Mouse (Mus musculus): ENCODE measurements around the gene Phldb2. TPM values are rescaled to one million over a fixed set of nuclear protein-coding genes. Genes with fewer than 3 reads are reported as not detected.

The Phldb2 gene
- polyA plus RNA-seq, 1 experiment from 2014 or later: 32.9 TPM

GRCm38 (mm10) chr16:45796815-45797214, 156.6 kb downstream of the Phldb2 start:
- Histone ChIP-seq H3K4me3 (no peak overlapping the region), H3K9me3 (no peaks in the 10 kb centered on the region), H3K9ac (no peak overlapping the region), H3K4me1 (no peaks in the 10 kb centered on the region), H3K27me3 (replicated peaks) (no peaks in the 10 kb centered on the region), H3K36me3 (peaks cover 9% of the 10 kb centered on the region; the same call in 1 of the 2 replicates), H3K27ac (no peak overlapping the region), H3K4me2 (replicated peaks) (no peak overlapping the region)
- ATAC-seq (ENCODE audit: low FRiP score, low read depth): no peak
- WGBS: 69% methylated on average over 2 of the region's 2 CpGs

- Histone ChIP-seq H3K9me3 (no peaks in the 10 kb centered on the region), H3K9ac (no peak overlapping the region), H3K36me3 (peaks cover 5% of the 10 kb centered on the region; the same call in 1 of the 2 replicates), H3K27ac (no peak overlapping the region), H3K4me1 (no peaks in the 10 kb centered on the region), H3K4me2 (replicated peaks) (no peak overlapping the region), H3K27me3 (replicated peaks) (no peaks in the 10 kb centered on the region), H3K4me3 (no peak overlapping the region)
- WGBS: 84% methylated on average over 5 of the region's 5 CpGs
- no peak for ATAC-seq (ENCODE audit: low FRiP score, low read depth)
Observed at GRCm38 (mm10) chr16:45795188-45795693, 158.2 kb downstream of the Phldb2 start.

GRCm38 (mm10) chr16:45792781-45793180, 160.6 kb downstream of the Phldb2 start:
- no peak overlapping the region for H3K27ac ChIP-seq
- H3K27me3 ChIP-seq (replicated peaks): no peaks in the 10 kb centered on the region
- no peak overlapping the region for H3K4me2 ChIP-seq (replicated peaks)
- no peaks in the 10 kb centered on the region for H3K4me1 ChIP-seq
- H3K9ac ChIP-seq: no peak overlapping the region
- no peaks in the 10 kb centered on the region for H3K9me3 ChIP-seq
- ATAC-seq (ENCODE audit: low FRiP score, low read depth): no peak
- peaks cover 5% of the 10 kb centered on the region; the same call in 1 of the 2 replicates for H3K36me3 ChIP-seq
- 91% methylated on average over 2 of the region's 2 CpGs for WGBS
- no peak overlapping the region for H3K4me3 ChIP-seq

GRCm38 (mm10) chr16:45791286-45791685, 162.1 kb downstream of the Phldb2 start:
- Histone ChIP-seq H3K9me3 (no peaks in the 10 kb centered on the region), H3K9ac (no peak overlapping the region), H3K4me2 (replicated peaks) (no peak overlapping the region), H3K4me1 (no peaks in the 10 kb centered on the region), H3K4me3 (no peak overlapping the region), H3K27ac (no peak overlapping the region), H3K27me3 (replicated peaks) (no peaks in the 10 kb centered on the region), H3K36me3 (peaks cover 5% of the 10 kb centered on the region; the same call in 1 of the 2 replicates)
- WGBS: 67% methylated on average over 5 of the region's 5 CpGs
- no peak for ATAC-seq (ENCODE audit: low FRiP score, low read depth)

GRCm38 (mm10) chr16:45789311-45789710, 164.1 kb downstream of the Phldb2 start:
- WGBS: 82% methylated on average over 2 of the region's 2 CpGs
- no peak for ATAC-seq (ENCODE audit: low FRiP score, low read depth)
- no peak overlapping the region for H3K9ac ChIP-seq
- H3K4me3 ChIP-seq: no peak overlapping the region
- H3K9me3 ChIP-seq: no peaks in the 10 kb centered on the region
- H3K27me3 ChIP-seq (replicated peaks): no peaks in the 10 kb centered on the region
- peaks cover 5% of the 10 kb centered on the region; the same call in 1 of the 2 replicates for H3K36me3 ChIP-seq
- no peak overlapping the region for H3K27ac ChIP-seq
- H3K4me1 ChIP-seq: no peaks in the 10 kb centered on the region
- H3K4me2 ChIP-seq (replicated peaks): no peak overlapping the region

GRCm38 (mm10) chr16:45787650-45788049, 165.7 kb downstream of the Phldb2 start:
- Histone ChIP-seq H3K4me2 (replicated peaks) (no peak overlapping the region), H3K4me1 (no peaks in the 10 kb centered on the region), H3K9ac (no peak overlapping the region), H3K9me3 (no peaks in the 10 kb centered on the region), H3K36me3 (no peaks in the 10 kb centered on the region), H3K27ac (no peak overlapping the region), H3K4me3 (no peak overlapping the region), H3K27me3 (replicated peaks) (no peaks in the 10 kb centered on the region)
- 89% methylated on average over 6 of the region's 6 CpGs for WGBS
- no peak for ATAC-seq (ENCODE audit: low FRiP score, low read depth)

GRCm38 (mm10) chr16:45786639-45787038, 166.8 kb downstream of the Phldb2 start:
- Histone ChIP-seq H3K27ac (no peak overlapping the region), H3K9me3 (no peaks in the 10 kb centered on the region), H3K4me3 (no peak overlapping the region), H3K9ac (no peak overlapping the region), H3K4me2 (replicated peaks) (no peak overlapping the region), H3K36me3 (no peaks in the 10 kb centered on the region), H3K27me3 (replicated peaks) (no peaks in the 10 kb centered on the region), H3K4me1 (no peaks in the 10 kb centered on the region)
- WGBS: 46% methylated on average over 8 of the region's 8 CpGs
- ATAC-seq (ENCODE audit: low FRiP score, low read depth): no peak

- Histone ChIP-seq H3K27ac (no peak overlapping the region), H3K9me3 (no peaks in the 10 kb centered on the region), H3K4me2 (replicated peaks) (no peak overlapping the region), H3K27me3 (replicated peaks) (no peaks in the 10 kb centered on the region), H3K4me3 (no peak overlapping the region), H3K4me1 (no peaks in the 10 kb centered on the region), H3K36me3 (peaks cover 21% of the 10 kb centered on the region), H3K9ac (no peak overlapping the region)
- no peak for ATAC-seq (ENCODE audit: low FRiP score, low read depth)
- WGBS: 76% methylated on average over 6 of the region's 6 CpGs
Observed at GRCm38 (mm10) chr16:45780001-45780400, 173.4 kb downstream of the Phldb2 start.

GRCm38 (mm10) chr16:45774813-45775212, 178.6 kb downstream of the Phldb2 start:
- Histone ChIP-seq H3K27me3 (replicated peaks) (no peaks in the 10 kb centered on the region), H3K4me3 (no peak overlapping the region), H3K9me3 (no peaks in the 10 kb centered on the region), H3K27ac (no peak overlapping the region), H3K4me1 (no peaks in the 10 kb centered on the region), H3K36me3 (peaks cover 12% of the 10 kb centered on the region), H3K9ac (no peak overlapping the region), H3K4me2 (replicated peaks) (no peak overlapping the region)
- no peak for ATAC-seq (ENCODE audit: low FRiP score, low read depth)
- 80% methylated on average over 5 of the region's 5 CpGs for WGBS

- Histone ChIP-seq H3K4me3 (no peak overlapping the region), H3K27me3 (replicated peaks) (no peaks in the 10 kb centered on the region), H3K4me1 (peaks cover 7% of the 10 kb centered on the region; the same call in 1 of the 2 replicates), H3K27ac (no peak overlapping the region), H3K36me3 (peaks cover 3% of the 10 kb centered on the region; the same call in 1 of the 2 replicates), H3K4me2 (replicated peaks) (no peak overlapping the region), H3K9me3 (no peaks in the 10 kb centered on the region), H3K9ac (no peak overlapping the region)
- no peak for ATAC-seq (ENCODE audit: low FRiP score, low read depth)
- WGBS: 95% methylated on average over 6 of the region's 6 CpGs
Observed at GRCm38 (mm10) chr16:45770914-45771313, 182.5 kb downstream of the Phldb2 start.

- Histone ChIP-seq H3K4me3 (no peak overlapping the region), H3K4me2 (replicated peaks) (no peak overlapping the region), H3K36me3 (peaks cover 3% of the 10 kb centered on the region; the same call in 1 of the 2 replicates), H3K4me1 (peaks cover 7% of the 10 kb centered on the region; the same call in 1 of the 2 replicates), H3K9me3 (no peaks in the 10 kb centered on the region), H3K27ac (no peak overlapping the region), H3K9ac (no peak overlapping the region), H3K27me3 (replicated peaks) (no peaks in the 10 kb centered on the region)
- WGBS: 68% methylated on average over 10 of the region's 10 CpGs
- 0 out of 2 replicates have a peak, but pooled peaks have one; percentile 48 for ATAC-seq (ENCODE audit: low FRiP score, low read depth)
Observed at GRCm38 (mm10) chr16:45767853-45768640, 185.4 kb downstream of the Phldb2 start.

GRCm38 (mm10) chr16:45767434-45767833, 186.0 kb downstream of the Phldb2 start:
- Histone ChIP-seq H3K27ac (no peak overlapping the region), H3K9me3 (no peaks in the 10 kb centered on the region), H3K4me3 (no peak overlapping the region), H3K4me1 (peaks cover 7% of the 10 kb centered on the region; the same call in 1 of the 2 replicates), H3K27me3 (replicated peaks) (no peaks in the 10 kb centered on the region), H3K4me2 (replicated peaks) (no peak overlapping the region), H3K9ac (no peak overlapping the region), H3K36me3 (peaks cover 3% of the 10 kb centered on the region; the same call in 1 of the 2 replicates)
- WGBS: 44% methylated on average over 4 of the region's 4 CpGs
- ATAC-seq (ENCODE audit: low FRiP score, low read depth): peak; percentile 63
